Mouse (Mus musculus) bone marrow, adult 2 months (tissue): ENCODE results near the gene Pfn4.

Source experiments
- CTCF ChIP-seq: fragments of 200-500 bp; IDR thresholded peaks from 2 replicates; pipeline ENCODE4 v1.5.1; 2011; ENCODE audit warnings: low read length, control low read depth; ENCODE audit not compliant: control insufficient read depth, insufficient read depth
- POLR2A ChIP-seq: fragments of 200-500 bp; IDR thresholded peaks from 2 replicates; pipeline ENCODE4 v1.6.1; 2011; ENCODE audit warnings: low read depth, mild to moderate bottlenecking, control low read depth, low read length, borderline replicate concordance; ENCODE audit not compliant: control insufficient read depth

GRCm38 (mm10) chr12:4816680-4817360 is 48.0 kb downstream of the Pfn4 start:
- no peak for TF ChIP-seq CTCF
- TF ChIP-seq POLR2A: no peak
